Mouse (Mus musculus) hindbrain, embryonic 15.5 days (tissue): ENCODE data around the gene Hsd17b14. TPM values are rescaled to one million over a fixed set of nuclear protein-coding genes. Genes with fewer than 3 reads are reported as not detected.

ENCODE experiments used
- ATAC-seq: fragments of 200-750 bp; cut with Nextera tagmentation; 2 replicates; pipeline ENCODE4 v1.8.0; 2017; ENCODE audit warnings: low read depth, moderate number of reproducible peaks, moderate TSS enrichment; ENCODE audit not compliant: low FRiP score
- H3K27ac ChIP-seq: fragments of 300-500 bp; sonication (generic); replicated peaks from 2 replicates; pipeline ENCODE4 v1.5.1; 2015; ENCODE audit warnings: mild to moderate bottlenecking, inconsistent platforms
- H3K27me3 ChIP-seq: fragments of 300-500 bp; sonication (generic); 2 replicates; pipeline ENCODE4 v1.6.1; 2015; ENCODE audit warnings: control low read depth, inconsistent platforms
- H3K36me3 ChIP-seq: fragments of 300-500 bp; sonication (generic); 2 replicates; pipeline ENCODE4 v1.6.1; 2015; ENCODE audit warnings: control low read depth, inconsistent platforms
- H3K4me1 ChIP-seq: fragments of 300-500 bp; sonication (generic); replicated peaks from 2 replicates; pipeline ENCODE4 v1.6.1; 2015; ENCODE audit warnings: control low read depth, inconsistent platforms
- H3K4me2 ChIP-seq: fragments of 300-500 bp; sonication (generic); 2 replicates; pipeline ENCODE4 v1.6.1; 2015; ENCODE audit warnings: moderate library complexity, mild to moderate bottlenecking, inconsistent platforms
- H3K4me3 ChIP-seq: fragments of 300-500 bp; sonication (generic); 2 replicates; pipeline ENCODE4 v1.5.1; 2015; ENCODE audit warnings: mild to moderate bottlenecking, inconsistent platforms
- H3K9ac ChIP-seq: fragments of 300-500 bp; sonication (generic); 2 replicates; pipeline ENCODE4 v1.6.1; 2015; ENCODE audit warnings: inconsistent platforms
- H3K9me3 ChIP-seq: fragments of 300-500 bp; sonication (generic); 2 replicates; pipeline ENCODE4 v1.6.1; 2016; ENCODE audit warnings: control low read depth, inconsistent platforms
- WGBS: fragments of 180-500 bp; shearing (Covaris S2); methylation state at CpG from one replicate; pipeline ENCODE4 v1.1.7; 2015; 5-methylcytosine and 5-hydroxymethylcytosine counted together
- polyA plus RNA-seq: library from polyadenylated mRNA; unstranded; fragments of >200 nt; fragmentation: Nextera tagmentation; extraction: Ambion mirVana; gene quantifications from 2 replicates; pipeline ENCODE4 v1.2.1, GENCODE M21; 2015

Gene Hsd17b14
- polyA plus RNA-seq, 1 experiment from 2014 or later = 0.18 TPM

DNA sequence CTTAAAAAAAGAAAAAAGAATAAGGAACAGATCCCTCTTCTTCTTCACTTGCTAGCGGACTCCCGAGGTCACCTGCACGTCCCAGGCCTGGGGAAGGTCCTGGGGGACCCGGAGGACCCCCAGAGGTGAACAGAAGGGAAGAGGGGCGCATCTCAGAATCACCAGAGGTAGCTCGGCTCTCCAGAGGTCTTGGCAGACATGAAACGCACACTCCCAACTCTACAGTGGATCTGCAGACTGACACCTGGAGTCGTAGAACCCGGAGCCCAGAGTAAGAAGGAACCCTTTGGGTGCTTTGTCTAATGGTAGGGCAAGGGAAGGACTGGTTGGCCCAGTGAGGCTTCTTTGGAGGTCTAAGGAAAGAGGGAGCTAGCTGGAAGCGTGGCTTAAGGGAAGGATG lies 17.1 kb upstream of the Hsd17b14 start:
- H3K27me3 ChIP-seq = no peaks in the 10 kb centered on the region
- peak; percentile 5; the same call in 1 of the 2 replicates for ATAC-seq
- peaks cover 9% of the 10 kb centered on the region for H3K4me1 ChIP-seq
- H3K27ac ChIP-seq = peak overlapping the region; percentile 71; the same call in 1 of the 2 replicates
- H3K9me3 ChIP-seq = no peaks in the 10 kb centered on the region
- H3K4me3 ChIP-seq = peak overlapping the region; percentile 61
- WGBS = 81% methylated on average over 10 of the region's 10 CpGs
- H3K36me3 ChIP-seq = no peaks in the 10 kb centered on the region
- H3K9ac ChIP-seq = peak overlapping the region; percentile 73
- peak overlapping the region; percentile 87 for H3K4me2 ChIP-seq

DNA sequence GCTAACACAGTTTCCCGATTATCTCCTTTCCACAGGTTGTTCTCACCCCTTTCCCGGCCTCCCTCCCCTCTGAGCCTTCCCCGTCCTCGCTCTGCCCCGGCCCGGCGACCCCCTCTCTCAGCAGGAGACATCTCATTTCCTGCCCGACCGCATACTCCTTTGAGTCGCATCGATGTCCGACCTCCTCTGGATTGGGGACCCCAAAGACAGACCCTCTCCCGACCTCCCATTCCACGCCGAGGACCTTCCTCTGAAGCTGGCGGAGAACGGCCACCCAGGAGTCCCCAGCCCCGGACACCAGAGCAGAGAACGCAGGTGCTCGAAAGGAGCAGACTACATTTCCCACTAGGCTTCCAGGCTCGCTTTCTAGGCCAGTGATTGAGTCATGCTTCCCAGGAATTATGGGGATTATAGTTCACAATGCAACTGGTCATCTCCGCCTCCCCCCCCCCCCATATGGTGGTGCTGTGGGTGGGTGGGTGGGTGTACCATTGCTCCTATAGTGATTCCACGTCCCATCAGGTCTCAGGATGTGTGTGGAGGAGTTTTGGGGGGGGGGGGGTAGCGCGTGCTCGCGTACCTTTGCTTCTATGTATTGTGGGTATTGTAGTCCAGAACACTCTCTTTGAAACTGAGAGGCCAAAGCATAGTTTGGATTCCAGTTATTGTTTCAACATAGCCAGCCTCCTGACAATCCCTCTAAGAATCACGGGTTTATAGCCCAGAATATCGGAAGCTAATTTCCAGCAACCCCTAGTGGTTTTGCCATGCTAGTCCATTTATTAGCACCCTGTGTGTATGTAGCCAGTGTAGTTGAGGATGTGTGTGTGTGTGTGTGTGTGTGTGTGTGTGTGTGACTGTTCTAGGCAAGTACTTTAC lies 16.3 kb upstream of the Hsd17b14 start:
- WGBS = 1% methylated on average over 27 of the region's 29 CpGs
- H3K4me3 ChIP-seq = peak overlapping the region; percentile 61

DNA sequence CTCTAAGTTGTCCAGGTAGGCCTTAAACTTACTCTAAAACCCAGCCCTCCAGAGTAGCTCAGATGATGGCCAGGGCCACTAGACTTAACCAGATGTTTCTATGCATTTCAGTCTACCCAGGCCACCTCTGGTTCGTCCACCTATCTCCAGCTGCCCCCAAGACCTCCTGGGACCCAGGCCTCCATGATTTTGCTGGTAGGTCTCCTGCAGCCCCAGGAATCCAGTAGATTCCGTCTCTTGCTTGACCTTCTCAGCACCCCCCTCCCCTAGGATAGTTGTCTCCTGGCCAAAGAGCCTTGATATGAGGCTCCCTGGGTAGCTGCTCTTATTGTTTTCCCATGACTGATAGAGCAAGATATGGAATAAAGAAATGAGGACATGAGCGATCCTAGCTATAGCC lies 15.6 kb upstream of the Hsd17b14 start:
- no peaks in the 10 kb centered on the region for H3K27me3 ChIP-seq
- no peaks in the 10 kb centered on the region for H3K9me3 ChIP-seq
- peaks cover 9% of the 10 kb centered on the region for H3K4me1 ChIP-seq
- H3K27ac ChIP-seq = 0 out of 2 replicates have a peak overlapping the region, but pooled peaks have one; percentile 71
- no peaks in the 10 kb centered on the region for H3K36me3 ChIP-seq
- no peak overlapping the region for H3K4me2 ChIP-seq
- WGBS = 77% methylated on average over 3 of the region's 3 CpGs
- H3K4me3 ChIP-seq = no peak overlapping the region
- no peak overlapping the region for H3K9ac ChIP-seq
- no peak for ATAC-seq

More for the DNA sequence above, 16.3 kb upstream of the Hsd17b14 start:
- no peaks in the 10 kb centered on the region for H3K9me3 ChIP-seq
- no peaks in the 10 kb centered on the region for H3K36me3 ChIP-seq
- ATAC-seq = peak; percentile 92
- peak overlapping the region; percentile 71 for H3K27ac ChIP-seq
- H3K4me1 ChIP-seq = peaks cover 9% of the 10 kb centered on the region
- H3K4me2 ChIP-seq = peak overlapping the region; percentile 87
- H3K9ac ChIP-seq = peak overlapping the region; percentile 73
- no peaks in the 10 kb centered on the region for H3K27me3 ChIP-seq

DNA sequence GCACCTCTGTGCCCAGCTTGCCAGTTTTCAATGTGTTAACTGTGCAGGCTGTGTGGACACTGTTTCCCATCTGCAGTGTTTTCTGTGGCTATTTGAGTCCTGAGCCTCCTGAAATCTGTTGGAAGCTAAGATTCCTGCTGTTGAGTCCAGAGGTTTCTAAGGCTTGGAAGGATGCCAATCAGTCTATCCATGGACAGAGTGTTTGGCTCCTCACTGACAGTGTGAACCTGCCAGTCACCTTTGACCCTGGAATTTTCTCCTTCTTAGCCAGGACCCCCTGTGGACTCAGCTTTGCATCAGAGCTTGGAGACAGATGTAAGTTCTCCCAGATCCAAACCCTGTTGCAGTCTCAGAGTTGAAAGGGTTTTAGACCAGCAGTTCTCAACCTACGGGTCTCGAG lies 14.5 kb upstream of the Hsd17b14 start:
- no peaks in the 10 kb centered on the region for H3K9me3 ChIP-seq
- H3K4me3 ChIP-seq = no peak overlapping the region
- no peak overlapping the region for H3K9ac ChIP-seq
- H3K4me1 ChIP-seq = peaks cover 9% of the 10 kb centered on the region
- H3K27ac ChIP-seq = no peak overlapping the region
- no peaks in the 10 kb centered on the region for H3K36me3 ChIP-seq
- 78% methylated on average over 2 of the region's 2 CpGs for WGBS
- no peaks in the 10 kb centered on the region for H3K27me3 ChIP-seq
- no peak for ATAC-seq
- H3K4me2 ChIP-seq = no peak overlapping the region

DNA sequence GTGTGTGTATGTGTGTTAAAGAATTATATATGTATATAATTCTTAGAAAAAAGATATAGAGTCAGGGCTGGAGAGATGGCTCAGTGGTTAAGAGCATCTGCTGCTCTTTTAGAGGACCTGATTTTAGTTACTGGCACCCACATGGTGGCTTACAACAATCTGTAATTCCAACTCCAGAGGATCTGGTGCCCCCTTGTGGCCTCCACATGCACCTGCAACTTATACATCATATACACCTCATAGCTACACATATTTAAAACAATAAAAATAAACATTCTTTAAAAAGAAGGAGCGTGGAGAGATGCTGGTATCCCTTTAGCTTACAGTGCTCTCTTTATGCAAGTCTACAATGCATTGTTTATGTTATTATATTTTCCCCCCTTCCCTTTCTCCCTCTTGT lies 10.2 kb upstream of the Hsd17b14 start:
- WGBS = 94% methylated on average over 1 of the region's 1 CpGs
- Histone ChIP-seq H3K4me1 (no peaks in the 10 kb centered on the region), H3K4me2 (no peak overlapping the region), H3K27me3 (no peaks in the 10 kb centered on the region), H3K9ac (no peak overlapping the region), H3K27ac (no peak overlapping the region), H3K4me3 (no peak overlapping the region), H3K9me3 (no peaks in the 10 kb centered on the region), H3K36me3 (no peaks in the 10 kb centered on the region)
- ATAC-seq = no peak

DNA sequence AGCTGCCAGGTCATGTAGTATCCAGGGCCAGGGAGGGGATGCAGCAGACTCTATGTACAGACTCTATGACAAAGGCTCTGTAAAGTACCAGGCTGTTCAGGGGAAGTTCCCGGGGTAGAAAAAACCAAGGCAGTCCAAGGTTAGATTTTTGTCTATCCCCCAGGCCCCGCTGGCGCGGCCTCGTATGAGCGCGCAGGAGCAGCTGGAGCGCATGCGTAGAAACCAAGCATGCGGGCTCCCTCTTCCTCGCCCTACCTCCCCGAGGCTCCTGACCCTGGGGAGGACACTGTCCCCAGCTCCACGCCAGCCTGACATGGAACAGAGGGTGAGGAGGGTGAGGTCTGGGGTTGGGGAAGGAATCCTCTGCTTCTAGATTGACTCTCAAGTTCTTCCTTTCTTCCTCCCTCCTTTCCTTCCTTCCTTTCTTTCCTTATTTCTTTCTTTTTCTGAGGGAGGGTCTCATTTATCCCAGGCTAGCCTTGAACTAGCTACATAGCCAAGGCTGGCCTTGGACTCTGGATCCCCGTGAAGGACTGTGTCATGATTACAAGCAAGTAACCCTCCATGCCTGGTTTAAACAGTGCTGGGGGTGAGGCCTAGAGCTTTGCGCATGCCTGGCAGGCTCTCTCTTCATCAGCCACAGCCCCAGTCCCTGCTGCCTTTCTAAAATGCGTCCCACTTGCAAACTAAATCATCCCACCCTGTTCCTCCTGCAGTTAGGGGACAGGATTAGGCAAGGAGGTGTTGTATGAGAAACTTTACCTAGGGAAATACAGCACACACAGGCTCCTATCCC lies 4.9 kb upstream of the Hsd17b14 start:
- H3K36me3 ChIP-seq = no peaks in the 10 kb centered on the region

DNA sequence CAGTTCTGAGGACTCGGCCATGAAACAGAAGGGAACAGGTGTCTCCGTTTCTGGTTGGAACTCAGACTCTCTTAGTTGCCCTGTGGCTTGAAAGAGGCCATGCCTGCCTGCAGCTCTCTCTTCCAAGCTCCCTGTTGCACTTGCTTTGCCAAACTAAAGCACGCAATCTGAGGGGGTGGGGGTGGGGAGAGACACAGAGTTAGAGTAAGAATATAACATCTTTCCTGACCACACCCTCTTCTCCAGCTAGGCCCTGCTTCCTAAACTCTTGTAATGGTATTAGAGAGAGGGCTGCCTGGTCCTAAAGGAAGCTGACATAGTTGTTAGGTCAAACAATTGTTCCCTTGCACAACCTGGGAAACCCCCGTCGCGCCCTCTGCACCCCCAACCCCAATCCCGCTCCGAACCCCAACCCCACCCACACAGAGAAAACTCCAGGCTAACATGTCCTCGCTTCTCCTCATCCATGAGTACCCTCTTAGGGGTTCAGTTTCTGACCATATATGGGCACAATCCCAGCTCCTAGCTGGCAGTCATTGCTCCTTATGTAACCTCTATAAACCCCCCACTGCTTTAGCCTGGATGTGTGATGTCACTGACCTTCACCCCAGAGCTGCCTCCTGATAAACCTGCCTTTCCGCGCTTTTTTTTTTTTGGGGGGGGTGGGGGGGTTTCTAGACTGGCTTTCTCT lies 3.7 kb upstream of the Hsd17b14 start:
- ATAC-seq = no peak
- H3K4me1 ChIP-seq = no peaks in the 10 kb centered on the region
- H3K9ac ChIP-seq = no peak overlapping the region
- WGBS = 79% methylated on average over 11 of the region's 11 CpGs
- no peak overlapping the region for H3K4me2 ChIP-seq
- H3K27me3 ChIP-seq = no peaks in the 10 kb centered on the region
- no peaks in the 10 kb centered on the region for H3K36me3 ChIP-seq
- no peak overlapping the region for H3K4me3 ChIP-seq
- no peaks in the 10 kb centered on the region for H3K9me3 ChIP-seq
- H3K27ac ChIP-seq = no peak overlapping the region

More for the DNA sequence above, 4.9 kb upstream of the Hsd17b14 start:
- no peaks in the 10 kb centered on the region for H3K4me1 ChIP-seq
- no peaks in the 10 kb centered on the region for H3K9me3 ChIP-seq
- no peak overlapping the region for H3K4me2 ChIP-seq
- WGBS = 87% methylated on average over 16 of the region's 16 CpGs
- no peak overlapping the region for H3K4me3 ChIP-seq
- no peaks in the 10 kb centered on the region for H3K27me3 ChIP-seq
- ATAC-seq = no peak
- no peak overlapping the region for H3K27ac ChIP-seq
- H3K9ac ChIP-seq = no peak overlapping the region

DNA sequence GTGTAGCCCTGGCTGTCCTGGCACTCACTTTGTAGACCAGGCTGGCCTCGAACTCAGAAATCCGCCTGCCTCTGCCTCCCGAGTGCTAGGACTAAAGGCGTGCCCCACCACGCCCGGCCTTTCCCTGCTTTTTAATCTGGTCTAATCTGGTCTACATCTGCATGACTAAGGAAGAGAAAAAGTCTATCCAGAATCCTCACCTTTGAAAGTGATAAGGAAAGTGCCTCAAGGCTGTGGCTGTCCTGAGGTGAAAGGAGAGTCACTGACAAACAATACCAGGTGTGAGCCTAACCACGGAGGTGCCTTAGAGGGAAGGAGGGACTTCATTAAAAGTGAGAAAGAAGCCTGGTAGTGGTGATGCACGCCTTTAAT lies 3.2 kb upstream of the Hsd17b14 start:
- WGBS = 85% methylated on average over 8 of the region's 8 CpGs
- no peaks in the 10 kb centered on the region for H3K4me1 ChIP-seq
- no peak overlapping the region for H3K27ac ChIP-seq
- H3K9ac ChIP-seq = no peak overlapping the region
- no peaks in the 10 kb centered on the region for H3K27me3 ChIP-seq
- ATAC-seq = no peak
- H3K9me3 ChIP-seq = no peaks in the 10 kb centered on the region
- H3K36me3 ChIP-seq = no peaks in the 10 kb centered on the region
- no peak overlapping the region for H3K4me3 ChIP-seq
- H3K4me2 ChIP-seq = no peak overlapping the region

DNA sequence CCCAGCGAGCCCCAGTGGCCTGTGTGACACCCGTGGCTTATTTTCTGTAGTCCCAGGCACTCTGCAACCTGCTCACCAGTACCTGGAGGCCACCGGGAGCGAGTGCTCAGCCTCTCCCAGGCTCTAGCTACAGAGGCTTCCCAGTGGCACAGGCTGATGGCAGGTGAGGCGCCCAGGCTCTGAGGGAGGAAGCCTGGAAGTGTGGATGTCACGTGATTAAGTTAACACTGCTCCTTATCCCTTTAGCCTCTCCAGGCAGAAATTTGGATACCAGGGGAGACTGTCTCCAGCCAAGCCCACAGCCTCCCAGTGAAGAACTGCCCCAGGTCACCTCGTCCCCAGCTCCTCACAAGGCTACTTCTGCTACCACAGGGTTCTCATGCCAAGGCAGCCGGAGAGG lies 1.2 kb upstream of the Hsd17b14 start:
- Histone ChIP-seq H3K4me2 (no peak overlapping the region), H3K9ac (no peak overlapping the region), H3K9me3 (no peaks in the 10 kb centered on the region), H3K4me1 (no peaks in the 10 kb centered on the region), H3K27ac (no peak overlapping the region), H3K4me3 (no peak overlapping the region), H3K27me3 (no peaks in the 10 kb centered on the region), H3K36me3 (no peaks in the 10 kb centered on the region)
- 72% methylated on average over 8 of the region's 8 CpGs for WGBS
- no peak for ATAC-seq

DNA sequence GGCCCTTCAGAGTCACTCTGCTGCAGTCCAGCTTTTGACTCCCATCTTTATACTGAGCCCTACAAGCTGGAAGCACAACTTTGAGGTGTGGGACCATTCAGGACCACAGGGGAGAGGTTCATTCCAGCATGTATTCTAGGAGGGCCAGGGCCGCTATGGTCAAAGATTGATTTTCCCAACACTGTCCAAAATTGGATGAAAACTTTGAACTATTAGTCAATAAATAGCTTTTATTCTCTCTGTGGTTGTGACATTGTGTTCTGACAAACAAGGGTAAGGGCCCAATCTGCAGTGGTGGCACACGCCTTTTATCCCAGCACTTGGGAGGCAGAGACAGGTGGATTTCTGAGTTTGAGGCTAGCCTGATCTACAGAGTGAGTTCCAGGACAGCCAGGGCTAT lies 703 bp upstream of the Hsd17b14 start:
- H3K4me3 ChIP-seq = no peak overlapping the region
- no peaks in the 10 kb centered on the region for H3K27me3 ChIP-seq
- no peaks in the 10 kb centered on the region for H3K4me1 ChIP-seq
- H3K9me3 ChIP-seq = no peaks in the 10 kb centered on the region
- no peak overlapping the region for H3K4me2 ChIP-seq
- H3K9ac ChIP-seq = no peak overlapping the region
- no peaks in the 10 kb centered on the region for H3K36me3 ChIP-seq
- no peak overlapping the region for H3K27ac ChIP-seq
- no peak for ATAC-seq
- WGBS = 87% methylated on average over 2 of the region's 2 CpGs

DNA sequence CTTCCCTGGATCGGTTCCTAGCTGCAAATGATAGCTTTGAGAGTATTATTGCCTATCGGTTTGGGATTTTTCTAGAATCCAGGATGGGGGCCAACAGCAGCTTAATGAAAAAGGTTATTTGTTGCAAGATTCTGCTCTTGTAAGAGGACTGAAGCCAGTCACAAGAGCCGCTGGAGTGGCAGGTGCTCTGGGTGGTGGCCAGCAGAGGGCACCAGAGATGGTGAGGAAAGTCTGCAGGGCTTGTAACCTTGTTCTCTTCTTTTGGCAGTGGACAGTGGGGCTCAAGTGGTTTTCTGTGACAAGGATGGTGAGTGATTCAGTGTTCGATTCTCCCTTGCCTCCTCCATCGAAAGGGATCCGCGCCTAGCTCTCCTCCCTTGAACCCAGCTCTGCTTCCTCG lies 1.1 kb downstream of the Hsd17b14 start:
- ATAC-seq = no peak
- Histone ChIP-seq H3K27ac (no peak overlapping the region), H3K27me3 (no peaks in the 10 kb centered on the region), H3K9me3 (no peaks in the 10 kb centered on the region), H3K4me1 (0 out of 2 replicates have a peak, but pooled peaks cover under 1% of the 10 kb centered on the region), H3K4me3 (no peak overlapping the region), H3K4me2 (no peak overlapping the region), H3K9ac (no peak overlapping the region), H3K36me3 (no peaks in the 10 kb centered on the region)
- WGBS = 25% methylated on average over 8 of the region's 8 CpGs

DNA sequence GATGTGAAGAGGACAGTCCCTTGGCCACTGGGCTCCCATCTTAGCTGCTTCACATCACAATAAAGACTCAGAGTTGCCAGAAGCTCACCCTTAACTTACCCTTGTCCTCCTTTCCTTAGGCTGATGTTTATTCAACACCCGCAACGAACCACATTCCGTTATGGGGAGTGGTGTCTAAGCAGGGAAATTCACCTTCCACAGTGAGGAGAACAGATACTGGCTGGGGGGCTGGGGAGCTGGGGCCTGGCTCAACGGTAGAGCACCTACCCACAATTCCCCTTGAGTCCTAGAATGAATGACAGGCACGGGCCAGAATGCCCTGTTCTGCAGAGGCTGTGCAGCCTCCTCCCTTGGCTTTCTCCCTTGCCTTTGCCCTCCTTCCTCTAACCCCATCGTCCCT lies 4.2 kb downstream of the Hsd17b14 start:
- H3K27me3 ChIP-seq = no peaks in the 10 kb centered on the region
- H3K36me3 ChIP-seq = no peaks in the 10 kb centered on the region
- peaks cover 5% of the 10 kb centered on the region; the same call in 1 of the 2 replicates for H3K4me1 ChIP-seq
- no peaks in the 10 kb centered on the region for H3K9me3 ChIP-seq
- H3K4me3 ChIP-seq = no peak overlapping the region
- 60% methylated on average over 6 of the region's 6 CpGs for WGBS
- H3K27ac ChIP-seq = no peak overlapping the region
- no peak overlapping the region for H3K9ac ChIP-seq
- H3K4me2 ChIP-seq = no peak overlapping the region
- ATAC-seq = no peak
